Mouse (Mus musculus) G1E (cell line): Measurements from ENCODE around the gene Gm17268. TPM values are rescaled to one million over a fixed set of nuclear protein-coding genes. Genes with fewer than 3 reads are reported as not detected.

ENCODE experiments used
- ATAC-seq: 2 replicates; pipeline ENCODE4 v1.8.0; 2016; ENCODE audit warnings: mild to moderate bottlenecking; ENCODE audit not compliant: insufficient number of reproducible peaks, poor library complexity, low FRiP score, severe bottlenecking; ENCODE audit errors: extremely low read depth
- DNase-seq: peaks from one replicate; pipeline ENCODE4 v3.0.0; 2012; ENCODE audit warnings: low spot score
- H3K27me3 ChIP-seq: 2 replicates; pipeline ENCODE4 v1.6.1; 2012; ENCODE audit warnings: mild to moderate bottlenecking, low read length, inconsistent platforms; ENCODE audit not compliant: insufficient read depth
- H3K36me3 ChIP-seq: replicated peaks from 2 replicates; pipeline ENCODE3; 2012; ENCODE audit warnings: mild to moderate bottlenecking, inconsistent platforms
- H3K4me1 ChIP-seq: 2 replicates; pipeline ENCODE4 v1.6.1; 2012; ENCODE audit warnings: low read depth, low read length, inconsistent platforms, mixed read lengths; ENCODE audit not compliant: insufficient read depth
- H3K4me3 ChIP-seq: 2 replicates; pipeline ENCODE4 v1.5.1; 2012; ENCODE audit warnings: low read depth, mild to moderate bottlenecking, inconsistent platforms, low read length, moderate library complexity, mixed read lengths
- H3K9me3 ChIP-seq: replicated peaks from 2 replicates; pipeline ENCODE4 v1.6.1; 2012; ENCODE audit warnings: inconsistent platforms
- CTCF ChIP-seq: IDR thresholded peaks from 2 replicates; pipeline ENCODE4 v1.5.1; 2012; ENCODE audit warnings: low read depth, low read length, inconsistent platforms, mixed read lengths
- GATA1 ChIP-seq: IDR thresholded peaks from 2 replicates; pipeline ENCODE4 v1.6.1; 2012; ENCODE audit warnings: borderline replicate concordance, low read length, inconsistent platforms, mixed read lengths
- GATA2 ChIP-seq: IDR thresholded peaks from 2 replicates; pipeline ENCODE4 v1.6.1; 2012; ENCODE audit warnings: low read depth, low read length, inconsistent platforms, borderline replicate concordance
- POLR2AphosphoS5 ChIP-seq: IDR thresholded peaks from 2 replicates; pipeline ENCODE4 v1.6.1; 2012; ENCODE audit warnings: low read depth, low read length, inconsistent platforms; ENCODE audit not compliant: insufficient replicate concordance
- TAL1 ChIP-seq: conservative IDR thresholded peaks from 2 replicates; pipeline ENCODE4 v1.6.1; 2012; ENCODE audit warnings: low read depth, low read length, inconsistent platforms, mixed read lengths
- polyA plus RNA-seq: library from polyadenylated mRNA; stranded (reverse); fragments of >175 nt; gene quantifications from 2 replicates; pipeline ENCODE4 v1.2.3, GENCODE M21; 2012
- total RNA-seq, 2 experiments: library from RNA; stranded (forward) in 1 of 2; stranded (reverse) in 1 of 2; fragments of 200-1000 nt in 1 of 2; fragments of >200 nt in 1 of 2; fragmentation: Nextera tagmentation in 1 of 2; gene quantifications; 2 replicates each; pipeline ENCODE4 v1.2.3; 2014 to 2017

The Gm17268 gene
- total and polyA plus RNA-seq, 3 experiments, result not detected

- TF ChIP-seq GATA1 (no peak), POLR2AphosphoS5 (no peak), GATA2 (no peak), CTCF (no peak), TAL1 (no peak)
Measured at GRCm38 (mm10) chr11:82053849-82054248, 15.5 kb upstream of the Gm17268 start.

GRCm38 (mm10) chr11:82047746-82048415, 9.5 kb upstream of the Gm17268 start:
- DNase-seq (no peak), ATAC-seq (no peak)
- no peak for TF ChIP-seq GATA1
- no peak for TF ChIP-seq POLR2AphosphoS5
- no peak for TF ChIP-seq GATA2
- no peak for TF ChIP-seq TAL1
- no peak for TF ChIP-seq CTCF

More at GRCm38 (mm10) chr11:82053849-82054248, 15.5 kb upstream of the Gm17268 start:
- ATAC-seq (no peak), DNase-seq (no peak)
- H3K9me3 ChIP-seq, result peaks cover 43% of the 10 kb centered on the region
- H3K27me3 ChIP-seq, result no peaks in the 10 kb centered on the region
- H3K36me3 ChIP-seq, result no peaks in the 10 kb centered on the region
- no peaks in the 10 kb centered on the region for H3K4me1 ChIP-seq
- no peak overlapping the region for H3K4me3 ChIP-seq

GRCm38 (mm10) chr11:82045471-82045870, 7.1 kb upstream of the Gm17268 start, which contains the start of gene Ccl7:
Gene Ccl7 (plus strand): TSS chr11:82045712.
- Histone ChIP-seq H3K4me1 (no peaks in the 10 kb centered on the region), H3K27me3 (no peaks in the 10 kb centered on the region), H3K36me3 (no peaks in the 10 kb centered on the region), H3K9me3 (peaks cover 14% of the 10 kb centered on the region), H3K4me3 (no peak within 1 kb of the TSS)
- no peak for DNase-seq
- TF ChIP-seq POLR2AphosphoS5, result no peak
- no peak for TF ChIP-seq CTCF
- TF ChIP-seq TAL1, result no peak
- TF ChIP-seq GATA1, result no peak
- TF ChIP-seq GATA2, result no peak
- ATAC-seq, result no peak

More at GRCm38 (mm10) chr11:82047746-82048415, 9.5 kb upstream of the Gm17268 start:
- Histone ChIP-seq H3K4me3 (no peak overlapping the region), H3K36me3 (no peaks in the 10 kb centered on the region), H3K27me3 (no peaks in the 10 kb centered on the region), H3K9me3 (peaks cover 22% of the 10 kb centered on the region), H3K4me1 (no peaks in the 10 kb centered on the region)

- no peaks in the 10 kb centered on the region for H3K4me1 ChIP-seq
- no peaks in the 10 kb centered on the region for H3K36me3 ChIP-seq
- DNase-seq, result no peak
- H3K27me3 ChIP-seq, result no peaks in the 10 kb centered on the region
- H3K4me3 ChIP-seq, result no peak overlapping the region
- no peak for ATAC-seq
- TF ChIP-seq GATA1, result no peak
- peaks cover 31% of the 10 kb centered on the region for H3K9me3 ChIP-seq
Measured at GRCm38 (mm10) chr11:82041671-82042080, 3.3 kb upstream of the Gm17268 start.

GRCm38 (mm10) chr11:82039132-82039660, 834 bp upstream of the Gm17268 start:
- Histone ChIP-seq H3K4me1 (no peaks in the 10 kb centered on the region), H3K36me3 (no peaks in the 10 kb centered on the region), H3K9me3 (peaks cover 41% of the 10 kb centered on the region), H3K27me3 (no peaks in the 10 kb centered on the region; the same call in 1 of the 2 replicates), H3K4me3 (no peak overlapping the region)
- TF ChIP-seq GATA2 (no peak), TAL1 (no peak), CTCF (no peak), GATA1 (no peak), POLR2AphosphoS5 (no peak)
- no peak for DNase-seq
- ATAC-seq, result no peak

- no peak for DNase-seq
- peaks cover 56% of the 10 kb centered on the region for H3K9me3 ChIP-seq
- H3K27me3 ChIP-seq, result no peaks in the 10 kb centered on the region; the same call in 1 of the 2 replicates
- no peaks in the 10 kb centered on the region for H3K4me1 ChIP-seq
- ATAC-seq, result no peak
- H3K4me3 ChIP-seq, result no peak overlapping the region
- TF ChIP-seq GATA2 (no peak), TAL1 (no peak), CTCF (no peak), POLR2AphosphoS5 (no peak), GATA1 (no peak)
- no peaks in the 10 kb centered on the region for H3K36me3 ChIP-seq
Measured at GRCm38 (mm10) chr11:82035857-82036256, 2.5 kb downstream of the Gm17268 start.

- no peak for DNase-seq
- no peak within 1 kb of the TSS for H3K4me3 ChIP-seq
Measured at GRCm38 (mm10) chr11:82035356-82035755, 3.0 kb downstream of the Gm17268 start, which contains the start of gene Ccl2. Gene Ccl2 (plus strand): TSS chr11:82035571.

More at GRCm38 (mm10) chr11:82035356-82035755, 3.0 kb downstream of the Gm17268 start, which contains the start of gene Ccl2:
- TF ChIP-seq TAL1 (no peak), CTCF (no peak), POLR2AphosphoS5 (no peak), GATA1 (no peak), GATA2 (no peak)
- Histone ChIP-seq H3K4me1 (no peaks in the 10 kb centered on the region), H3K9me3 (peaks cover 56% of the 10 kb centered on the region), H3K36me3 (no peaks in the 10 kb centered on the region), H3K27me3 (no peaks in the 10 kb centered on the region; the same call in 1 of the 2 replicates)
- ATAC-seq, result no peak
